Mouse (Mus musculus) thymus, postnatal 10 days (tissue): ENCODE data around the gene Tmem9.

ENCODE experiments used
- DNase-seq, 2 experiments: peaks; one replicate each; pipeline ENCODE4 v3.0.0; 2021; ENCODE audit warnings: low spot score in 2 of 2

Gene Tmem9

GRCm38 (mm10) chr1:136007211-136008158 lies at the start of gene Tmem9:
Gene Tmem9, plus strand, starts transcription at chr1:136008150.
- DNase-seq = peak in 1 of 2 experiments; percentile 8

GRCm38 (mm10) chr1:135958483-135958882 lies 49.5 kb upstream of the Tmem9 start:
- DNase-seq = peak in 1 of 2 experiments; percentile 46

- DNase-seq = peak in 1 of 2 experiments; percentile 12
These were observed 44.8 kb upstream of the Tmem9 start for GRCm38 (mm10) chr1:135963177-135963576.

- DNase-seq = no peak
These were observed 43.4 kb upstream of the Tmem9 start for GRCm38 (mm10) chr1:135964561-135964960.

GRCm38 (mm10) chr1:135967739-135968138 lies 40.2 kb upstream of the Tmem9 start:
- no peak for DNase-seq

GRCm38 (mm10) chr1:135970486-135970885 lies 37.5 kb upstream of the Tmem9 start:
- DNase-seq = no peak

- DNase-seq = no peak
These were observed 35.4 kb upstream of the Tmem9 start for GRCm38 (mm10) chr1:135972576-135972975.

GRCm38 (mm10) chr1:135984105-135984504 lies 23.8 kb upstream of the Tmem9 start:
- no peak for DNase-seq

- no peak for DNase-seq
These were observed 18.1 kb upstream of the Tmem9 start for GRCm38 (mm10) chr1:135989876-135990275.

GRCm38 (mm10) chr1:135993470-135993869 lies 14.5 kb upstream of the Tmem9 start:
- no peak for DNase-seq

GRCm38 (mm10) chr1:135997537-135997936 lies 10.4 kb upstream of the Tmem9 start:
- no peak for DNase-seq

GRCm38 (mm10) chr1:135999720-136000287 lies 8.1 kb upstream of the Tmem9 start:
- no peak for DNase-seq

GRCm38 (mm10) chr1:136001438-136001837 lies 6.5 kb upstream of the Tmem9 start:
- no peak for DNase-seq

- DNase-seq = no peak
These were observed 1.6 kb upstream of the Tmem9 start, which contains the start of gene Igfn1 for GRCm38 (mm10) chr1:136006292-136006748. Gene Igfn1, minus strand, starts transcription at chr1:136006342.

GRCm38 (mm10) chr1:136008159-136008533 lies 196 bp downstream of the Tmem9 start:
- DNase-seq = no peak

- no peak for DNase-seq
These were observed 2.3 kb downstream of the Tmem9 start for GRCm38 (mm10) chr1:136010247-136010646.

GRCm38 (mm10) chr1:136013513-136013912 lies 5.6 kb downstream of the Tmem9 start:
- no peak for DNase-seq

GRCm38 (mm10) chr1:136014796-136015502 lies 7.0 kb downstream of the Tmem9 start:
- DNase-seq = no peak

- DNase-seq = no peak
These were observed 9.4 kb downstream of the Tmem9 start for GRCm38 (mm10) chr1:136017307-136017706.

- peak; percentile 82 to 86 for DNase-seq
These were observed 10.0 kb downstream of the Tmem9 start for GRCm38 (mm10) chr1:136017907-136018313.

- DNase-seq = peak; percentile 23 to 28
These were observed 10.6 kb downstream of the Tmem9 start for GRCm38 (mm10) chr1:136018390-136019189.
